ENCODE assay signal across 24 mouse cellular contexts in genomic region chr11:72986745-72987144, GRCm38 (mm10). TPM values are rescaled to one million over a fixed set of nuclear protein-coding genes. Genes with fewer than 3 reads are reported as not detected.
DNase-seq lines count a peak whose midpoint lies in the region; ATAC-seq and TF ChIP-seq lines count a peak whose summit lies in the region.
"Had no signal": no experiment of that assay in that cellular context is flagged by ENCODE, and none has a peak within 500 bp of the region (broad histone marks: within the 10 kb centered on the region; RNA-seq: fewer than 3 reads in every experiment).

No protein-coding gene starts in this region.

- H3K79me2 ChIP-seq in heart, adult 2 months (replicated peaks; ENCODE audit: control insufficient read depth, insufficient read depth, low read length): no peaks in the 10 kb centered on the region

- no peak for TF ChIP-seq CTCF in heart, adult 2 months (IDR thresholded peaks at IDR 0.05)

- intact Hi-C loops in heart, adult 2 months (cut with DNase I): no loop called here

- H3K36me3 ChIP-seq in heart, adult 2 months (ENCODE audit: control insufficient read depth, insufficient read depth, low read length): no peaks in the 10 kb centered on the region
- H3K36me3 ChIP-seq in intestine, embryonic 16.5 days (ENCODE audit: control insufficient read depth, insufficient read depth, low read length): no peaks in the 10 kb centered on the region
- no peaks in the 10 kb centered on the region for H3K36me3 ChIP-seq in kidney, embryonic 14.5 days (ENCODE audit: control insufficient read depth, insufficient read depth, low read length)
- H3K36me3 ChIP-seq: embryonic facial prominence, embryonic 12.5 days; hindbrain, embryonic 12.5 days; kidney, embryonic 15.5 days; limb, embryonic 15.5 days; midbrain, embryonic 10.5 days had no signal

- no peak for TF ChIP-seq EP300 in heart, adult 2 months (IDR thresholded peaks at IDR 0.05; ENCODE audit: insufficient read depth, low read depth, low read length)

- H3K4me3 ChIP-seq in heart, adult 2 months: no peak overlapping the region
- H3K4me3 ChIP-seq in intestine, embryonic 16.5 days (ENCODE audit: low read length): no peak overlapping the region
- no peak overlapping the region for H3K4me3 ChIP-seq in kidney, embryonic 14.5 days (ENCODE audit: low read length)
- H3K4me3 ChIP-seq: embryonic facial prominence, embryonic 12.5 days; erythroblast, embryonic 14.5 days; hindbrain, embryonic 12.5 days; kidney, embryonic 15.5 days; limb, embryonic 15.5 days; midbrain, embryonic 10.5 days had no signal

- 55% methylated on average over 5 of the region's 5 CpGs for WGBS in heart, adult 2 months
- WGBS in intestine, embryonic 16.5 days: 58% methylated on average over 5 of the region's 5 CpGs
- WGBS in kidney, embryonic 14.5 days: 85% methylated on average over 5 of the region's 5 CpGs

- peak; percentile 41; the same call in 1 of the 2 replicates for ATAC-seq in intestine, embryonic 16.5 days
- 0 out of 2 replicates have a peak, but pooled peaks have one; percentile 13 for ATAC-seq in neutrophil, adult 5-6 weeks (ENCODE audit: extremely low read depth, insufficient number of reproducible peaks, low FRiP score, poor library complexity, severe bottlenecking)
- no peak for ATAC-seq in kidney, embryonic 14.5 days (ENCODE audit: low FRiP score, low TSS enrichment)
- ATAC-seq: CD4-positive, CD25-positive, alpha-beta regulatory T cell, adult 4 months; forebrain, embryonic 14.5 days had no signal

- H3K9ac ChIP-seq in heart, adult 2 months (ENCODE audit: low read depth, low read length): no peak overlapping the region
- H3K9ac ChIP-seq in intestine, embryonic 16.5 days (ENCODE audit: low read depth, low read length): no peak overlapping the region
- no peak overlapping the region for H3K9ac ChIP-seq in kidney, embryonic 14.5 days (ENCODE audit: low read depth, low read length)
- H3K9ac ChIP-seq: embryonic facial prominence, embryonic 12.5 days; hindbrain, embryonic 12.5 days; kidney, embryonic 15.5 days; limb, embryonic 15.5 days; liver, embryonic 14.5 days; lung, embryonic 14.5 days had no signal

- no peak overlapping the region for H3K4me2 ChIP-seq in intestine, embryonic 16.5 days (ENCODE audit: low read depth, low read length)
- no peak overlapping the region for H3K4me2 ChIP-seq in kidney, embryonic 14.5 days (replicated peaks; ENCODE audit: low read depth, low read length)
- H3K4me2 ChIP-seq: embryonic facial prominence, embryonic 12.5 days; hindbrain, embryonic 12.5 days; kidney, embryonic 15.5 days; limb, embryonic 15.5 days; lung, embryonic 14.5 days had no signal

- TF ChIP-seq POLR2A in heart, adult 2 months (IDR thresholded peaks at IDR 0.05; ENCODE audit: insufficient read depth, low read depth, low read length): no peak

- peak overlapping the region; percentile 33; the same call in 1 of the 2 replicates for H3K27ac ChIP-seq in heart, adult 2 months
- H3K27ac ChIP-seq in intestine, embryonic 16.5 days (ENCODE audit: low read length): no peak overlapping the region
- no peak overlapping the region for H3K27ac ChIP-seq in kidney, embryonic 14.5 days (ENCODE audit: low read depth, low read length)
- H3K27ac ChIP-seq: embryonic facial prominence, embryonic 12.5 days; hindbrain, embryonic 12.5 days; kidney, embryonic 15.5 days; limb, embryonic 15.5 days; liver, embryonic 14.5 days; midbrain, embryonic 10.5 days had no signal

- no peak for DNase-seq in heart, adult 2 months
- no peak for DNase-seq in heart, adult 11 months
- DNase-seq in R1 (ENCODE audit: low read depth, low spot score): peak; percentile 21
- no peak for DNase-seq in layer of hippocampus, adult 9-10 months (ENCODE audit: low spot score)
- no peak for DNase-seq in layer of hippocampus, adult 8-10 months (ENCODE audit: low spot score in 2 of 2)
- DNase-seq: adrenal gland, postnatal 25 days; cerebellum, adult 9-11 months; kidney, postnatal 36 days; left cerebral cortex, postnatal 4 days; lung, embryonic 14.5 days; lung, postnatal 4 days; thymus, postnatal 25 days had no signal

- H3K27me3 ChIP-seq in heart, adult 2 months (ENCODE audit: control insufficient read depth, insufficient read depth, low read length): no peaks in the 10 kb centered on the region
- H3K27me3 ChIP-seq in intestine, embryonic 16.5 days (replicated peaks; ENCODE audit: control insufficient read depth, insufficient read depth, low read length): no peaks in the 10 kb centered on the region
- no peaks in the 10 kb centered on the region for H3K27me3 ChIP-seq in kidney, embryonic 14.5 days (ENCODE audit: control insufficient read depth, insufficient read depth, low read length)
- H3K27me3 ChIP-seq: embryonic facial prominence, embryonic 12.5 days; hindbrain, embryonic 12.5 days; kidney, embryonic 15.5 days; limb, embryonic 15.5 days had no signal

- peaks cover 6% of the 10 kb centered on the region for H3K4me1 ChIP-seq in heart, adult 2 months (ENCODE audit: control insufficient read depth, insufficient read depth, low read length)
- peaks cover 27% of the 10 kb centered on the region for H3K4me1 ChIP-seq in intestine, embryonic 16.5 days (ENCODE audit: control insufficient read depth, insufficient read depth, low read length)
- peaks cover 7% of the 10 kb centered on the region; the same call in 1 of the 2 replicates for H3K4me1 ChIP-seq in kidney, embryonic 14.5 days (ENCODE audit: control insufficient read depth, insufficient read depth, low read length)
- H3K4me1 ChIP-seq: embryonic facial prominence, embryonic 12.5 days; hindbrain, embryonic 12.5 days; limb, embryonic 15.5 days; midbrain, embryonic 10.5 days had no signal

- no peaks in the 10 kb centered on the region for H3K9me3 ChIP-seq in intestine, embryonic 16.5 days (ENCODE audit: control insufficient read depth, low read length)
- H3K9me3 ChIP-seq in kidney, embryonic 14.5 days (ENCODE audit: control insufficient read depth, low read length): no peaks in the 10 kb centered on the region
- H3K9me3 ChIP-seq: embryonic facial prominence, embryonic 12.5 days; hindbrain, embryonic 12.5 days; kidney, embryonic 15.5 days; limb, embryonic 15.5 days; midbrain, embryonic 10.5 days had no signal

RNA-seq across cellular contexts. Expression of gene P2rx1, which starts 12.2 kb away (rescaled TPM):
- under 1 TPM; 0.21 to 0.86 TPM for total RNA-seq in heart, adult 2 months (2021)
- 0.76 and 0.91 TPM in 2 replicates for polyA plus RNA-seq in heart, adult 2 months (2012; rRNA removed)
- polyA plus RNA-seq in intestine, embryonic 16.5 days (2015; fragmentation: Nextera tagmentation; extraction: Ambion mirVana): 15.7 and 16.5 TPM in 2 replicates
- 2.4 and 2.6 TPM in 2 replicates for total RNA-seq in neutrophil, adult 5-6 weeks (2017)
- 0.61 and 0.76 TPM in 2 replicates for polyA plus RNA-seq in kidney, embryonic 14.5 days (2014; fragmentation: Nextera tagmentation; extraction: Ambion mirVana)
- under 1 TPM in 3 of 4 experiments, not detected in 1; 0.45 to 0.55 (median 0.54) TPM for total RNA-seq in layer of hippocampus, adult 8-10 months (2022)

RNA-seq across cellular contexts. Expression of gene Atp2a3, which starts 25.8 kb away (rescaled TPM):
- 10 to 100 TPM; 10.9 to 14.5 TPM for total RNA-seq in heart, adult 2 months (2021)
- polyA plus RNA-seq in heart, adult 2 months (2012; rRNA removed): 15.9 and 17.3 TPM in 2 replicates
- polyA plus RNA-seq in intestine, embryonic 16.5 days (2015; fragmentation: Nextera tagmentation; extraction: Ambion mirVana): 28.1 and 28.8 TPM in 2 replicates
- 240 and 251 TPM in 2 replicates for total RNA-seq in neutrophil, adult 5-6 weeks (2017)
- polyA plus RNA-seq in kidney, embryonic 14.5 days (2014; fragmentation: Nextera tagmentation; extraction: Ambion mirVana): 1.3 and 2.2 TPM in 2 replicates
- total RNA-seq in layer of hippocampus, adult 8-10 months (2022): 1 to 10 TPM; 6.0 to 8.9 (median 6.3) TPM

RNA-seq across cellular contexts. Expression of gene Camkk1, which starts 32.1 kb away (rescaled TPM):
- 1 to 10 TPM in 1 of 2 experiments, under 1 TPM in 1; 0.63 to 1.2 TPM for total RNA-seq in heart, adult 2 months (2021)
- 1.7 and 1.8 TPM in 2 replicates for polyA plus RNA-seq in heart, adult 2 months (2012; rRNA removed)
- polyA plus RNA-seq in intestine, embryonic 16.5 days (2015; fragmentation: Nextera tagmentation; extraction: Ambion mirVana): 8.1 and 8.9 TPM in 2 replicates
- total RNA-seq in neutrophil, adult 5-6 weeks (2017): 5.1 and 6.3 TPM in 2 replicates
- 2.2 and 2.8 TPM in 2 replicates for polyA plus RNA-seq in kidney, embryonic 14.5 days (2014; fragmentation: Nextera tagmentation; extraction: Ambion mirVana)
- 100 to 1,000 TPM; 123 to 167 (median 149) TPM for total RNA-seq in layer of hippocampus, adult 8-10 months (2022)

Comparison
In these comparisons a context has a peak if more than half of its experiments do, and no peak if none do; other contexts are left out.
1. RNA of gene Atp2a3, which starts 25.8 kb away (total RNA-seq): 240 to 251 TPM in neutrophil, adult 5-6 weeks; 10.9 to 14.5 TPM in heart, adult 2 months and 6.0 to 8.9 TPM in layer of hippocampus, adult 8-10 months; every median in the first group is over 10 times any median in the second.
2. RNA of gene Camkk1, which starts 32.1 kb away (total RNA-seq): 123 to 167 TPM in layer of hippocampus, adult 8-10 months; 5.1 to 6.3 TPM in neutrophil, adult 5-6 weeks and 0.63 to 1.2 TPM in heart, adult 2 months; every median in the first group is over 10 times any median in the second.